Mouse (Mus musculus) retina, embryonic 14.5 days (tissue): ENCODE measurements at regions not wholly inside any gene's neighbourhood (a gene's known extent, or its start where the extent isn't known, plus 50 kb on each side); places are given as distances from the start of the nearest gene placed in this dataset.

Source experiments
- DNase-seq: peaks from one replicate; pipeline ENCODE4 v3.0.0-alpha.2; 2015; ENCODE audit warnings: low spot score

GRCm38 (mm10) chr9:103813791-103814190, 52.2 kb upstream of the Tmem108 start:
- DNase-seq, result no peak

- DNase-seq, result no peak
Observed at GRCm38 (mm10) chr9:103818998-103819397, 57.4 kb upstream of the Tmem108 start.

- DNase-seq, result no peak
Observed at GRCm38 (mm10) chr9:103821632-103822031, 60.0 kb upstream of the Tmem108 start.

- no peak for DNase-seq
Observed at GRCm38 (mm10) chr9:103823491-103823890, 61.9 kb upstream of the Tmem108 start.

GRCm38 (mm10) chr9:103841199-103841598, 79.6 kb upstream of the Tmem108 start:
- DNase-seq, result no peak

GRCm38 (mm10) chr9:103843836-103844235, 82.2 kb upstream of the Tmem108 start:
- no peak for DNase-seq

GRCm38 (mm10) chr9:103845916-103846457, 84.3 kb upstream of the Tmem108 start:
- no peak for DNase-seq

- DNase-seq, result no peak
Observed at GRCm38 (mm10) chr9:103847931-103848330, 86.3 kb upstream of the Tmem108 start.

GRCm38 (mm10) chr9:103849079-103849478, 87.4 kb upstream of the Tmem108 start:
- DNase-seq, result no peak

- no peak for DNase-seq
Observed at GRCm38 (mm10) chr9:103852691-103853090, 91.1 kb upstream of the Tmem108 start.

GRCm38 (mm10) chr9:103860658-103861377, 99.2 kb upstream of the Tmem108 start:
- no peak for DNase-seq

- DNase-seq, result no peak
Observed at GRCm38 (mm10) chr9:103862493-103862892, 100.9 kb upstream of the Tmem108 start.

- DNase-seq, result no peak
Observed at GRCm38 (mm10) chr9:103867433-103868209, 106.0 kb upstream of the Tmem108 start.

GRCm38 (mm10) chr9:103869276-103869675, 107.6 kb upstream of the Tmem108 start:
- DNase-seq, result no peak

- no peak for DNase-seq
Observed at GRCm38 (mm10) chr9:103872119-103872518, 110.5 kb upstream of the Tmem108 start.

GRCm38 (mm10) chr9:103873876-103874275, 112.2 kb upstream of the Tmem108 start:
- DNase-seq, result no peak

- DNase-seq, result no peak
Observed at GRCm38 (mm10) chr9:103877851-103878250, 116.2 kb upstream of the Tmem108 start.

GRCm38 (mm10) chr9:103892827-103893226, 109.5 kb upstream of the Nphp3 start:
- no peak for DNase-seq

- DNase-seq, result no peak
Observed at GRCm38 (mm10) chr9:103894376-103894775, 108.0 kb upstream of the Nphp3 start.

GRCm38 (mm10) chr9:103899311-103899710, 103.0 kb upstream of the Nphp3 start:
- peak; percentile 35 for DNase-seq

GRCm38 (mm10) chr9:103911347-103911746, 91.0 kb upstream of the Nphp3 start:
- no peak for DNase-seq

GRCm38 (mm10) chr9:103915126-103915525, 87.2 kb upstream of the Nphp3 start:
- no peak for DNase-seq

GRCm38 (mm10) chr9:103917771-103918170, 84.6 kb upstream of the Nphp3 start:
- no peak for DNase-seq
